Mouse (Mus musculus): ENCODE results near the gene Gpa33.
"Not testable (repeated sequence)": the region's sequence is repeated elsewhere in the genome, so short reads cannot be mapped to it uniquely, and the experiment has no call there.

The Gpa33 gene

GRCm38 (mm10) chr1:166135091-166135740 lies 5.2 kb downstream of the Gpa33 start:
- no peak for DNase-seq

GRCm38 (mm10) chr1:166137244-166137938 lies 7.4 kb downstream of the Gpa33 start:
- DNase-seq = peak; percentile 27 to 34

GRCm38 (mm10) chr1:166138136-166138535 lies 8.1 kb downstream of the Gpa33 start:
- DNase-seq = peak; percentile 56 to 63

GRCm38 (mm10) chr1:166139113-166139512 lies 9.1 kb downstream of the Gpa33 start:
- DNase-seq = no peak

DNA sequence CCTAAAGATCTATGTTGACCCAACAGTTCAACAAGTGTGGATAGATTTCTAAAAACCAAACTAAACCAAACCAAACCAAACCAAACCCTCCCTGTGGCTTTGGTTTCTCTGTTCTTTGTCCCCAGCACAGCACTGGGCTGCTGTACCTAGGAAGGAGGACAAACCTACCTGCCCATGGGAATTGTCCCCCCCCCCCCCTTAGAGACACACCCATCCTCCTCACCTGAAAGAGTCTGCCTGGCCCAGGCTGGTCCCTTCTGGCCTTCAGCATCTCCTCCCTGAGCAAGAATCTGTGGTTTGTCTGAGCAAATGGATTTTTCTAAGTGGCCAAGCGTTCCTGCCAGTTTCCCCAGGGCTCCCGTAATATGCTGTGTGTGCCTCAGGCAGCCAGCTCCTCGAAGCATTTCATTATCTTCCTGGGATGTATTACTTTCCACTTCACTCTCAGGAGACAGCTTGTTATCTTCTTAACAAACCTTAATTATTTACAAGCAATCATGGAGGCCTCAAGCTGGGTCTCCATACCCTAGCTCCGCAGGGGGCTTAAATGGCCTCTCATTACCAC lies 9.7 kb downstream of the Gpa33 start:
- no peak for DNase-seq

DNA sequence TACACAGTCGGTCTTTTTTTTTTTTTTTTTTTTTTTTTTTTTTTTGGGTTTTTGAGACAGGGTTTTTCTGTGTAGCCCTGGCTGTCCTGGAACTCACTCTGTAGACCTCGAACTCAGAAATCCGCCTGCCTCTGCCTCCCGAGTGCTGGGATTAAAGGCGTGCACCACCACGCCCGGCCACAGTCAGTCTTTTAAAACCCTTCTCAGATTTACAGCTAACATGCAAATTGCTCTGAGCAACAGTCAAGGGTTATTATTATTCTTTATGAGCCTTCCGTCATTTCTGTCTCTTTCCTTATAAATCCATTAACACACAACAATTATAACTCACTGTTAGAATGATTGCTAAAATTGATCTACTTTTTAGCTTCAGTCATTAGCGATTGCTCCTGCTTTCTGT lies 11.8 kb downstream of the Gpa33 start:
- DNase-seq = not testable (repeated sequence)

- DNase-seq = no peak
These were observed 12.3 kb downstream of the Gpa33 start for GRCm38 (mm10) chr1:166142369-166142768.

- DNase-seq = no peak
These were observed 16.6 kb downstream of the Gpa33 start for GRCm38 (mm10) chr1:166146626-166147025.

DNA sequence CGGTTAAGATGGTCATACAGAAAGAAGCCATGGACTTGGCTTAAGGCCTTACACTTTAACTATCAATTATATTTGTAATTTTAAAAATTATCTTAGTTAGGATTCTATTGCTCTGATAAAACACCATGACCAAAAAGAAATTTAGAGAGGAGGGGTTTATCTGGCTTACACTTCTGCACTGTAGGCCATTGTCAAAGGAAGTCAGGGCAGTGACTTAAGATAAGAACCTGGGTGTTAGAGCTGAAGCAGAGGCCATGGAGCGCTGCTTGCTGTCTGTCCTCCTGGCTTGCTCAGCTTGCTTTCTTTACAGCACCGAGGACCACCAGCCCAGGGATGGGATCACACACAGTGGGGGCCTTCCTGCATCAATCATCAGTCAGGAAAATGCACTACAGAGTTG lies 17.6 kb downstream of the Gpa33 start:
- no peak for DNase-seq

DNA sequence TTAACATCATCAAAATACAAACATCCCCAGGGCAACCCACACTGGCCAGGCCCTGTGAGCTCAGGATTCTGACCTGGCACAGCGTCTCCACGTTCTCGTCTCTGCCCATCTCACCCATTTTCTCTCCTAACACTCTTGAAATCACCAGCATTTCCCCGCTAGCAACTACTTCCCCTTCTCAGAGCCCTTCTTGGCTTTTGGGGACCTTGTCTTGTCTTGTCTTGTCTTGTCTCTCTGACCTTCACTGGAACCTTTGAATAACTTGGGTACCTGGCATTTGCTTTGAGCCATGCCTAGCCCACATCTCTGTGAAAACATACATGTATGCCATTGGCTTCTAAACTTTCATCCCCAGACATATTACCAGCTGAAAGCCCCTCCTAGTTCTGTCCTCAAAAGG lies 19.4 kb downstream of the Gpa33 start:
- DNase-seq = no peak

- DNase-seq = no peak
These were observed 20.0 kb downstream of the Gpa33 start for GRCm38 (mm10) chr1:166150035-166150434.

DNA sequence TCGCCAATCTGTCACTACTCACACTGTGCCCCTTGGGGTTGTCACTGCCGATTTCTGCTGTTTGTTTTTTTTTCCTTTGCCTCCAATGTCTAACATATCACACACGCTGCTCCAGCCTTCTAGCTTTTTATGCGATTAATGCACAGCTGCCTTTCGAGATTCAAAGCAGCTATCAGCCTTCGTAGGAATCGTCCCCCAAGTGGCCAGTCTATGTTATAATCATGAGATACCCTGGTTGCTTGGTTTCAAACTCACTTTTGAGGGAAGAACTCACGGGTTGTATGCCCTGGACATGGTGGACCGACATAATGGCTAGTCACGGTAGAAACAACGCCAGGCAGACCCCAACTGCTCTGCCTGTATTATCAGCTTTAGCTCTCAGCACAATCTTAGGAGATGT lies 21.3 kb downstream of the Gpa33 start:
- DNase-seq = no peak

DNA sequence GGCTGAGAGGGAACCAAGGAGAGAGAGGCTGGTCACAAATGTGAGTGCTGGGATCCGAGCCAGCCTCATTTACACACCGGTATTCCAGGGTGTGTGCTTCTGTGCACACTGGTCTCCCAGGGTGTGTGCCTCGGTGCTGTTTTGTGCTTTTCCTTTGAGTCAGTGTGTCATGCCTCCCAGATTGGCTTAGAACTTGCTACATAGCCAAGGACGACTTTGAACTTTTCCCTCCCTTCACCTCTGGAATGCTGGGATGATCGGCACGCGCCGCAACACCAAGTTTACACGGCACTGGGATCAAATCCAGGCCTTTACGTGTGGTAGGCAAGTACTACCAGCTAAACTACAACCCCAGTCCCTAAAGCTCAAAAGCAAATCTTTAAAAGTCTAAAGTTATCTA lies 22.0 kb downstream of the Gpa33 start:
- no peak for DNase-seq

DNA sequence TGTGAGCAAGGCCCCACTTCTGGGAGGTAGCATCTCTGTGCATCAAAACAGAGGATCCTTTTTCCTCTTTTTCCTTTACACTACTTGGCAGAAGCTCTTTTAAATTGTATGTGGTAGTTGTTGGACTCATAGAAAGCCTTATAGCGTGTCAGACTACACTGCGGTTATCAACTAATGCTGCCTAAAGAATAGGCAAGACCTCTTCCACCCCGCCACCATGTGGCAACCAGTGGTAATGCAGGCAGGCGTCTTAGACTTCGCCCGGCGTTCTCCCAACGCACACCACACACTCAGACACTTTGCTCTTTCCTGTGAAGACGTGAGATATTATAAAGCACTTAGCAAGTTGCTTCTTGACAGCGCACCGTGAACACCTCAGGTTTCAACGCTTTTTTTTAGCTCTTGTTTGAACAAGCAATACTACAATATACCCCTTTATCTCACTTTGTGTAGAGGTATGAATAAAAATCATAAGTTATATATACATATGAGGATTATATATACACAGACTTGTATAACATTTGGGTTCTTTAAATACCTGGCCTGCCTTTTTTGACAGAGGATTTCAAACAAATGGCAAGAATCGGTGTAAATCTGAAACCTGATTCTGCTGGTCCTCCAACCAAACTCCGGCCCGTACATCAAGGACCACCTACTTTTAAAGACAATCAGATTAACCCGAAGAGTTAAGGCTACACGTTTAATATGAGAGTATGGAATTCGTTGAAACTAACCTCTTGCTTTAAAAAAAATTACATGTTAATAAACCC lies 23.5 kb downstream of the Gpa33 start:
- peak; percentile 77 to 80 for DNase-seq

DNA sequence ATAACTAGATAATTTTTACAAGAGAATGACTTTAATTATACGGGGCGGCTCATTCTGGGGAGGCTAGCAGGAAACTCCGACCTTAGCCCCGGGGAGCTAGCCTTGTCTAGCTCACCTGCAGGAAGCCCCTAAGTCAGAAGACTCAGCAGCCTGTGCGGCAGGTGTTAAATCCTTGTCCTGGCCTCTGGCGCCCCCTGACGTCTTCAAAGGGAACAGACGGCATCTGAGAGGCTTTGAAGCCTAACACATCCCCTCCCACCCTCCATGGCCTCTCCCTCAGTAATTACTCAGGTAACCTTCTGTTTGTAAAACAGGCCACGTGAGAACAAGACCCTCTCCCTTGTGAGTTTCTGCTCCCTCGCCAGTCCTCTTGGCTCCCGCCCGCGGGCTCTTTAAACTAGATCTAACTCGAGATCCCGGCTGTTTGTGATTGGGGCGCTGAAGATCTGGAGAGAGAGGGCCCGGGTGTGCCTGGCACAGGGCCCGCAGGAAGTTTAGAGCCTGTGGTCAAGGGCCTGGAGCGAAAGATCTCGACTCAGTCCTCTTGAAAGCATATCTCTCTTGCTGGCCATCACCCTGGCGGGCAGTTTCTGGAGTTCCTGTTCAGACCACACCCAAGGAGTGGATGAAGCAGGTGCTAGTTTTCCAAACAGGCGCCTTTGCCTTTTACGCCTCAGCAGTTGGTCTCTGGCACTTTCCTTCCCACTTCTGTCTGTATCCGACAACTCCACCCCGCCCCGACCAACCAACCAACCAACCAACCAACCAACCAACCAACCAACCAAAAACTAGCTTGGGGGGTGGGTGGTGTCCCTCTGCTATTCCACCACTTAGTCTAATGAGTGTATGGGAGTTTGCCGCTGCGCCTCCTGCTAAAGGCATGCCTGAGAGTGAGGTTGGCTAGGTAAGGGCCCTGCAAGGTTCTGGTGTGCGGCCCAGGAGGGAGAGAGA lies 24.4 kb downstream of the Gpa33 start:
- peak; percentile 68 to 76 for DNase-seq

- DNase-seq = no peak
These were observed 25.1 kb downstream of the Gpa33 start for GRCm38 (mm10) chr1:166155113-166155494.

GRCm38 (mm10) chr1:166157712-166158111 lies 27.7 kb downstream of the Gpa33 start:
- DNase-seq = no peak

GRCm38 (mm10) chr1:166158664-166159063 lies 28.6 kb downstream of the Gpa33 start:
- DNase-seq = no peak

- DNase-seq = no peak
These were observed 30.1 kb downstream of the Gpa33 start for GRCm38 (mm10) chr1:166160111-166160510.

DNA sequence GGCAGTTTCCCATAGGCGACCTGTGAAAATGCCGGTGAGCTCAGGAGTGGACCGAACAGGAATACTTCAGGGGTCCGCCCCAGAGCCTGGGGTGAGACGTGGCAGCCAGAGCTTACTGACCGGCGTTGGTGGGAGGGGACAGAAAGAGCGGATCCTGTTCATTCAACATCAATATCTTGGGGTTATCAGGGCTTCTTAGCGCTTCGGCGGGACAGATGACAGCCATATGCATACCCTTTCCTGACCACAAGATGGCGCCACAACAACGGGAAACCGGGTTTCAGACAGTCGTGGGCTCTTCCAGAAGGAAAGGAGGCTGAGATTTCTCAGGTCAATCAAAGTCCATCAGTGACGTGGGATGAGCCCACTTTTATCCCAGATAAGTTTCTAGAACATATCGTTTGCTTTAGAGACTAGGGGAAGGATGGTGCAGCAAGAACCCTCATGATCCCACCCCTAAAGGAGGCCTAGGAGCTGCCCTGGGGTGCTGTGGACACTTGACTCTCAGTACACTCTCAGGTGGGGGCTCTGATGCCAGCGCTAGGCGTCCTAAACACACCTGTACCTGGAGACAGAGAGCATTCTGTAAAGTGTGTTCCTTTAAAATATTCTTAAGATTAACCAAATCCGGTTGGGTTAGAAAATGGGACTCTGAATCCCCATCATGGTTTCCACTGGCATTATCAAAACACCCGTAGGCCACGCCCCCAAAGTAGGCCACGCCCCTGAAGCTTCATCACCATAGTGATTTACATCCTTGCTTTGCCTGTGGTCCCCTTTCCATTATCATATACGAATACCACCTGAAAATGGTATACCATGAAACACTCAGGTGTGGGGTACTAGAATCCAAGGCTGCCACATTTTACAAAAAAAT lies 30.8 kb downstream of the Gpa33 start:
- DNase-seq = peak; percentile 49 to 59

DNA sequence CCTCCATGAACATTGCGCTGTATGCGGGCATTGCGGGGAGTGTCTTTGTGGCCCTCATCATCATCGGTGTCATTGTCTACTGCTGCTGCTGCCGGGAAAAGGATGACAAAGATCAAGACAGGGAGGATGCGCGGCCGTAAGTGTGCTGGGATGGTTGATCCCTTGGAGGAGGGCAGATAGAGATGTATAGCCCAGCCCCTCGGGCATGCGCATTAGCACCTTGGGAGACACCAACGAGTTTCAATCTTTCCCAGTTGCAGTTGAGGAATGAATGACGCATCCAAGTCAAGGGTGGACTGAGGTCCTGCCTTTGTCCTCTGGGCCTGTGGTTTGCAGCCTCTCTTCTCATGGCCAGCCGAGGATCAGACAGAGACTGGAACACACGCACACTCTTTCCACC lies 34.5 kb downstream of the Gpa33 start:
- no peak for DNase-seq

Measured in lung, adult 18-20 months (tissue).